ENCODE assay signal across 24 mouse cellular contexts in the genomic region with DNA sequence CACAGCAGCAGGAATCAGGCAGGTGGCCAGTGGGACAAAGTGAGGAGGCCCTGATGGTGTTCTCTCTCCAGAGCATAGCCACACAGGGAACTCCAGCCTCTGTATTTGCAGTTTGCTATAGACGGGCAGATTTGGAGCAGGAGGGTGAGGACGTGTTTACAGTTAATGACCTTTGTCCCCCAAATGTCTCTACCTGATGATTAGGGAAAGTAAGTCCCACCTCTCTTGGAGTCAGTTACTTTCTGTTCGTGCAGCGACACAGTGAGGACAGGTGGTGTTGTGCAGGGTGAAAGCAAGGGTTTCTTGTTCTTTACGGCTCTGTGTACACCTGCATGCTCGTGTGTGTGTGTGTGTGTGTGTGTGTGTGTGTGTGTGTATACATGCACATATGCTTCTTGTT.
DNase-seq lines count a peak whose midpoint lies in the region; ATAC-seq and TF ChIP-seq lines count a peak whose summit lies in the region.
"Had no signal": no experiment of that assay in that cellular context is flagged by ENCODE, and none has a peak within 500 bp of the region (broad histone marks: within the 10 kb centered on the region; RNA-seq: fewer than 3 reads in every experiment).

No protein-coding gene starts in this region.

- intact Hi-C loops in heart, postnatal 36 days (cut with DNase I): no loop called here

- TF ChIP-seq CTCF in CH12.LX (conservative IDR thresholded peaks at IDR 0.05 in 1 of 2, IDR thresholded peaks at IDR 0.05 in 1 of 2; ENCODE audit: low read depth in 2 of 2, low read length in 2 of 2): peak in 1 of 2 experiments; percentile 40; a peak in 2 of 4 replicates
- TF ChIP-seq CTCF in liver, embryonic 14.5 days (IDR thresholded peaks at IDR 0.05; ENCODE audit: low read depth): peak; percentile 44; the same call in 1 of the 2 replicates

- no peak for TF ChIP-seq POLR2A in CH12.LX (IDR thresholded peaks at IDR 0.05; ENCODE audit: low read depth, low read length)

- in situ Hi-C loops in CH12.LX (cut with MboI; ENCODE audit: low pct_ligation_motif_present, low pct_unique_long_range_greater_than_20kb, low sequenced_read_pairs): no loop called here

- no peaks in the 10 kb centered on the region for H3K9me3 ChIP-seq in CH12.LX (replicated peaks; ENCODE audit: low read length)
- H3K9me3 ChIP-seq in liver, embryonic 14.5 days (ENCODE audit: control insufficient read depth, low read length): no peaks in the 10 kb centered on the region
- no peaks in the 10 kb centered on the region for H3K9me3 ChIP-seq in stomach, embryonic 15.5 days
- H3K9me3 ChIP-seq: embryonic facial prominence, embryonic 12.5 days; heart, embryonic 15.5 days; lung, embryonic 15.5 days; midbrain, embryonic 10.5 days; neural tube, embryonic 13.5 days had no signal

- no peak overlapping the region; the same call in 1 of the 2 replicates for H3K4me2 ChIP-seq in CH12.LX (ENCODE audit: insufficient read depth, low read depth, poor library complexity, severe bottlenecking)
- no peak overlapping the region for H3K4me2 ChIP-seq in liver, embryonic 14.5 days (ENCODE audit: low read depth)
- no peak overlapping the region for H3K4me2 ChIP-seq in stomach, embryonic 15.5 days
- H3K4me2 ChIP-seq: embryonic facial prominence, embryonic 12.5 days; heart, embryonic 15.5 days; lung, embryonic 15.5 days; neural tube, embryonic 13.5 days had no signal

- TF ChIP-seq EP300 in CH12.LX (IDR thresholded peaks at IDR 0.05; ENCODE audit: low read length): no peak
- no peak for TF ChIP-seq EP300 in liver, embryonic 14.5 days (IDR thresholded peaks at IDR 0.05; ENCODE audit: low read depth)

- ATAC-seq in liver, embryonic 14.5 days (ENCODE audit: insufficient read depth): no peak
- peak; percentile 80 for ATAC-seq in stomach, embryonic 15.5 days (ENCODE audit: insufficient read depth, low FRiP score, low read depth)
- ATAC-seq: CD4-positive, CD25-positive, alpha-beta regulatory T cell, adult 4 months; hindbrain, embryonic 16.5 days; midbrain, embryonic 16.5 days had no signal

- WGBS in large intestine, adult 2 months: 27% methylated on average over 6 of the region's 6 CpGs
- 44% methylated on average over 6 of the region's 6 CpGs for WGBS in liver, embryonic 14.5 days (ENCODE audit: insufficient replicate concordance)
- 50% methylated on average over 6 of the region's 6 CpGs for WGBS in stomach, embryonic 15.5 days

- no peak for DNase-seq in CH12.LX (ENCODE audit: extremely low read depth)
- peak; percentile 61 for DNase-seq in large intestine, adult 2 months (ENCODE audit: low read depth, low spot score)
- peak in 1 of 3 experiments; percentile 3 for DNase-seq in liver, embryonic 14.5 days (ENCODE audit: low read depth in 3 of 3, low spot score in 3 of 3)
- no peak for DNase-seq in kidney, adult 18-20 months
- DNase-seq in adrenal gland, adult (ENCODE audit: inconsistent age in 2 of 2, low spot score in 1 of 2): no peak
- DNase-seq in heart, postnatal 36 days: no peak
- DNase-seq: cerebellum, adult 11 months; cerebellum, postnatal 10 days; gastrocnemius, postnatal 36 days; kidney, adult 8-10 months; kidney, postnatal 14 days; retina, postnatal 1 day had no signal

- no peaks in the 10 kb centered on the region for H3K79me2 ChIP-seq in CH12.LX (replicated peaks; ENCODE audit: control insufficient read depth, extremely low read depth, insufficient read depth, poor library complexity, severe bottlenecking)

- dilution Hi-C loops in CH12.LX (cut with MboI; ENCODE audit: extremely low pct_ligation_motif_present, extremely low pct_unique_long_range_greater_than_20kb, low sequenced_read_pairs): no loop called here

- no peaks in the 10 kb centered on the region for H3K36me3 ChIP-seq in CH12.LX (replicated peaks in 1 of 2; ENCODE audit: control insufficient read depth in 1 of 2, insufficient read depth in 1 of 2, low read length in 1 of 2)
- no peaks in the 10 kb centered on the region for H3K36me3 ChIP-seq in liver, embryonic 14.5 days (replicated peaks; ENCODE audit: control insufficient read depth, insufficient read depth, low read depth)
- H3K36me3 ChIP-seq in stomach, embryonic 15.5 days: no peaks in the 10 kb centered on the region
- H3K36me3 ChIP-seq: embryonic facial prominence, embryonic 12.5 days; heart, embryonic 15.5 days; lung, embryonic 15.5 days; midbrain, embryonic 10.5 days; neural tube, embryonic 13.5 days had no signal

- H3K27ac ChIP-seq in CH12.LX (ENCODE audit: insufficient read depth, low read depth): no peak overlapping the region
- H3K27ac ChIP-seq in liver, embryonic 14.5 days: no peak overlapping the region
- no peak overlapping the region for H3K27ac ChIP-seq in stomach, embryonic 15.5 days
- H3K27ac ChIP-seq: embryonic facial prominence, embryonic 12.5 days; heart, embryonic 15.5 days; layer of hippocampus, adult 2 months; lung, embryonic 15.5 days; macrophage; midbrain, embryonic 10.5 days; neural tube, embryonic 13.5 days had no signal

- H3K4me3 ChIP-seq in CH12.LX (replicated peaks in 1 of 3; ENCODE audit: low read depth in 2 of 3, low read length in 2 of 3, poor library complexity in 1 of 3): no peak overlapping the region
- H3K4me3 ChIP-seq in liver, embryonic 14.5 days (ENCODE audit: insufficient read depth in 1 of 2, low read depth in 2 of 2, low read length in 2 of 2): no peak overlapping the region
- H3K4me3 ChIP-seq in stomach, embryonic 15.5 days (replicated peaks): no peak overlapping the region
- H3K4me3 ChIP-seq: embryonic facial prominence, embryonic 12.5 days; heart, embryonic 15.5 days; layer of hippocampus, adult 2 months; lung, embryonic 15.5 days; midbrain, embryonic 10.5 days; myocyte; neural tube, embryonic 13.5 days had no signal

- H3K9ac ChIP-seq in CH12.LX (ENCODE audit: insufficient read depth, low read depth): no peak overlapping the region
- no peak overlapping the region for H3K9ac ChIP-seq in liver, embryonic 14.5 days (replicated peaks)
- H3K9ac ChIP-seq in stomach, embryonic 15.5 days: no peak overlapping the region
- H3K9ac ChIP-seq: embryonic facial prominence, embryonic 12.5 days; heart, embryonic 15.5 days; lung, embryonic 15.5 days; neural tube, embryonic 13.5 days had no signal

- no peaks in the 10 kb centered on the region for H3K27me3 ChIP-seq in CH12.LX (replicated peaks)
- H3K27me3 ChIP-seq in liver, embryonic 14.5 days (ENCODE audit: control insufficient read depth, insufficient read depth, low read length): no peaks in the 10 kb centered on the region
- no peaks in the 10 kb centered on the region for H3K27me3 ChIP-seq in stomach, embryonic 15.5 days (replicated peaks)
- H3K27me3 ChIP-seq: embryonic facial prominence, embryonic 12.5 days; heart, embryonic 15.5 days; lung, embryonic 15.5 days; neural tube, embryonic 13.5 days had no signal

- peak; percentile 38 for TF ChIP-seq RAD21 in CH12.LX (IDR thresholded peaks at IDR 0.05; ENCODE audit: low read depth, low read length)

- H3K4me1 ChIP-seq in CH12.LX (ENCODE audit: control insufficient read depth in 1 of 2, insufficient read depth in 2 of 2): peaks cover 0 to 4% of the 10 kb centered on the region in 2 experiments; a peak in 2 of 4 replicates
- 0 out of 4 replicates have a peak, but pooled peaks cover 0 to 2% of the 10 kb centered on the region in 2 experiments for H3K4me1 ChIP-seq in liver, embryonic 14.5 days (replicated peaks; ENCODE audit: control insufficient read depth in 2 of 2, insufficient read depth in 2 of 2, low read length in 1 of 2)
- 0 out of 2 replicates have a peak, but pooled peaks cover 5% of the 10 kb centered on the region for H3K4me1 ChIP-seq in stomach, embryonic 15.5 days
- H3K4me1 ChIP-seq: embryonic facial prominence, embryonic 12.5 days; heart, embryonic 15.5 days; lung, embryonic 15.5 days; midbrain, embryonic 10.5 days had no signal

TF ChIP-seq in CH12.LX, 34 proteins besides CTCF, POLR2A, EP300 and RAD21:
- TF ChIP-seq SMC3 (IDR thresholded peaks at IDR 0.05; ENCODE audit: low read depth, low read length) (peak; percentile 29; the same call in 1 of the 2 replicates), RCOR1 (conservative IDR thresholded peaks at IDR 0.05; ENCODE audit: low read depth, low read length) (no peak), MAX (IDR thresholded peaks at IDR 0.05; ENCODE audit: low read length) (no peak), POLR2AphosphoS2 (IDR thresholded peaks at IDR 0.05; ENCODE audit: low read depth, low read length) (no peak), KAT2A (IDR thresholded peaks at IDR 0.05; ENCODE audit: insufficient replicate concordance, low read length) (no peak), USF1 (IDR thresholded peaks at IDR 0.05; ENCODE audit: low read depth, low read length) (no peak), TBP (conservative IDR thresholded peaks at IDR 0.05; ENCODE audit: low read depth, low read length) (no peak)
